Mouse (Mus musculus) erythroblast, adult 5-6 weeks (primary cell): ENCODE data around the gene Pip5k1b. TPM values are rescaled to one million over a fixed set of nuclear protein-coding genes. Genes with fewer than 3 reads are reported as not detected.

ENCODE experiments used
- ATAC-seq: replicated peaks from 2 replicates; pipeline ENCODE4 v1.8.0; 2016; ENCODE audit warnings: moderate number of reproducible peaks, mild to moderate bottlenecking, moderate TSS enrichment, inconsistent platforms; ENCODE audit not compliant: poor library complexity, low FRiP score, severe bottlenecking
- total RNA-seq, 2 experiments: library from RNA; stranded (forward) in 1 of 2; stranded (reverse) in 1 of 2; fragments of 150-400 nt in 1 of 2; fragments of 200-764, 138-1000 nt in 1 of 2; gene quantifications; 2 replicates each; pipeline versions ENCODE4 v1.2.3 to v1.2.4; 2015 to 2017; ENCODE audit warnings: low replicate concordance in 2 of 2

Pip5k1b gene
- total RNA-seq, 2 experiments from 2014 or later, result 35.4 to 43.5 TPM

- ATAC-seq, result no peak
Measured at GRCm38 (mm10) chr19:24432447-24432846, 123.2 kb downstream of the Pip5k1b start.

- ATAC-seq, result no peak
Measured at GRCm38 (mm10) chr19:24431381-24431780, 124.3 kb downstream of the Pip5k1b start.

- no peak for ATAC-seq
Measured at GRCm38 (mm10) chr19:24428011-24428410, 127.7 kb downstream of the Pip5k1b start.

GRCm38 (mm10) chr19:24427258-24427657, 128.4 kb downstream of the Pip5k1b start:
- no peak for ATAC-seq

GRCm38 (mm10) chr19:24426759-24427181, 128.9 kb downstream of the Pip5k1b start:
- no peak for ATAC-seq

GRCm38 (mm10) chr19:24418030-24418429, 137.6 kb downstream of the Pip5k1b start:
- no peak for ATAC-seq

GRCm38 (mm10) chr19:24417659-24418004, 138.0 kb downstream of the Pip5k1b start:
- no peak for ATAC-seq

- no peak for ATAC-seq
Measured at GRCm38 (mm10) chr19:24416975-24417658, 138.6 kb downstream of the Pip5k1b start.

GRCm38 (mm10) chr19:24415778-24416621, 139.7 kb downstream of the Pip5k1b start:
- no peak for ATAC-seq

GRCm38 (mm10) chr19:24408863-24409564, 146.7 kb downstream of the Pip5k1b start:
- ATAC-seq, result no peak

GRCm38 (mm10) chr19:24404716-24405115, 151.0 kb downstream of the Pip5k1b start:
- no peak for ATAC-seq

- ATAC-seq, result no peak
Measured at GRCm38 (mm10) chr19:24403245-24403644, 152.4 kb downstream of the Pip5k1b start.

GRCm38 (mm10) chr19:24393920-24394319, 161.8 kb downstream of the Pip5k1b start:
- no peak for ATAC-seq

GRCm38 (mm10) chr19:24391519-24392251, 164.0 kb downstream of the Pip5k1b start:
- no peak for ATAC-seq

GRCm38 (mm10) chr19:24386956-24387865, 168.5 kb downstream of the Pip5k1b start:
- ATAC-seq, result no peak

- ATAC-seq, result no peak
Measured at GRCm38 (mm10) chr19:24378470-24378869, 177.2 kb downstream of the Pip5k1b start.

- ATAC-seq, result no peak
Measured at GRCm38 (mm10) chr19:24371763-24372640, 183.7 kb downstream of the Pip5k1b start.

- ATAC-seq, result no peak
Measured at GRCm38 (mm10) chr19:24368419-24368818, 187.3 kb downstream of the Pip5k1b start.
